Mouse (Mus musculus) v-Abl transformed pro-B cells (cell line): ENCODE data around the gene E2f3.

ENCODE experiments used
- in situ Hi-C, 2 experiments: fragments of 400-800 bp; cut with MboI; formaldehyde crosslinking; loops; one replicate each; pipeline ENCODE4 v1.15.1; 2025; ENCODE audit not compliant: unreplicated experiment in 2 of 2

Gene E2f3

GRCm38 (mm10) chr13:29985855-29986755 lies at the start of gene E2f3:
TSS of gene E2f3 (minus strand) at chr13:29986063.
- in situ Hi-C loops, result loop anchor here (5.0 to 25.0 kb wide), 4 partner anchors 96 to 1024 kb away; partner anchors contain the start of genes Cdkal1 (in 2 of the 2) and Sox4 (in 1 of the 2)

DNA sequence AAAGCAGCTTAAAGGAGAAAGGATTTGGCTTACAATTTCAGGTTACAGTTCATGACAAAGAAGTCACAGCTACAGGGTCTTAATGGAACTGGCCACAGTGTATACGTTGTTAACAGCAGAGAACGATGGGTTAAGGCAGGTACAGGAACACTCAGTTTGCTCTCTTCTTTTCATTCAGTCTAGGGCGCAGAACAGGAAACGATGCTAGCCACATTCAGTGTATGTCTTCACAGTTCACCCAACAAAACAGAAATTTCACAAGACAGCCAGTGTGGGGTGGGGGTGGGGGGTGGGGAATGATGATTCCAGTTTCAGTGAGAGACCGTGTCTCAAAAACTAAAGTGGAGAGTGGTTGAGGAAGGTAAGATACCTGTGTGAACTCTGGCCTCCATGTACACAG lies 48.7 kb upstream of the E2f3 start:
- in situ Hi-C loops, result no loop called here

- in situ Hi-C loops, result no loop called here
Measured at GRCm38 (mm10) chr13:30031684-30032335, 45.9 kb upstream of the E2f3 start.

DNA sequence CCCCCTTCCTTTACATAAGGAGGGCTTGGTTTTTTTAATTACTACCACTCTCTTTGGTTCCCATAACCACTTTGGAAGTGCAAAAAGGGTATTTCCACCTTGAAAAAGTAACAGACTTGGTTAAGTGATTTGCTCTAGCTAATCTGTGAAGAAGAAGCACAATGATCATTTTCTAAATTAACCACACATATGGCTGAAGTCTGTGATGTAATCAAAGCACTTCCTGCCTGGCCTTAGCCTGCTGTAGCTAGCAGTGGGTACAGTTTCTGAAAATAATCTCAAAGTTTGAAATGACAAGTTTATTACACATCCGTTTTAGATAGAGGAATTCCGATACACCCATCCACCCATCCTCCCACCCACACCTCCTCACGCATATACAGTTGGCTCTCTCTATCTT lies 42.0 kb upstream of the E2f3 start:
- in situ Hi-C loops, result no loop called here

DNA sequence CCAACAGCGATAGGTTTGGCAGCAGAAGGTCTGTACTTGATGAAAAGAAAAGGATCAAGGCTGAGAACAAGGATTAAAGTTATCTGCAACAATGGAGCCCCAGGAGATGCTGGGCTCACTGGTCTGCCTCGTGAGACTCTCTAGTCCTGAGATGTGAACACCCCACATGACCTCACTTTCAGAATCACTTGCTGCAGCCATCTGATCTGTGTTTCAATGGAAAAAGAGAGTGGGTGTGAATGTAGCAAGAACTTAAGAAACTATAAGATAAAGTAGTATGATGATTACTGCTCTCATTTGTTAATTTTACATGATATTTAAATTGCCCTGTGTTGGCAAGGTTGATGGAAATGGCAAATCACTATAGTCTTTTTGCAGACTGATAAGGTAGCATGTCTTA lies 36.6 kb upstream of the E2f3 start:
- in situ Hi-C loops, result no loop called here

DNA sequence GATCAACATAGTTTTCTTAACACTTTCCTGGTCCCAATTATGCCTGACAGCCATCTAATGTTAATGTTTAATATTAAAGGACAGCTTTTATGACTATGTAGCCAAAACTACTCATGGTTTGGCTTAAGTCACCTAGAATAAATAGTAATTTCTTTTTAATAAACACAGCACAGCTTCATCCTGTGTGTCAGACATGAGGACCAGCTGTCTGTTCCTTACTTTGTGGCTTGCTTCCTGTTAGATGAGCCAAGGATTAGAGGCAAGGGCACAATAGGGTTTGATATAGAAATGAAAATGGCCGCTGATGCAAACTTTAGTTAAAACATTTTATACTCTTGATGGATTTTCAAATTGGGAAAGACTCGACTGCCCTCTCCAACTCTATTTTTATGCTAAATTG lies 32.7 kb upstream of the E2f3 start:
- in situ Hi-C loops, result no loop called here

DNA sequence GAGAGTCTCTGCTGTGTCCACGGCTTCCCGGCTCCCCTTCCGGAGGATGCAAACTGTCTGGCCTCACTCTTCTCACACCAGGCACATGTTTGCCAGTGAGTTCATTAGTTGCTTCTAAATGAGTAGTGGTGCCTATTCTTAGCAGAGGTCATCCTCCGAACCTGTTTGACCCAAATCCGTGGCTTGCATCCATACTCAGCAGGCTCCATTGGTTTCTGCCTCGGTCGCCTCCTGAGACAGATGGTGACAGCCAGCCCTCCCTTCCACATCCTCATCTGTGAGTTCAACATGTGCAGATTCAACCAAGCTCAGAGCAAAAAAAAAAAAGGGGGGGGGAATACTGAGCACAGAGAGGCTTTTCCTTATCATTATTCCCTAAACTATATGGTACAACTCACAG lies 31.7 kb upstream of the E2f3 start:
- in situ Hi-C loops, result no loop called here

- in situ Hi-C loops, result no loop called here
Measured at GRCm38 (mm10) chr13:30014576-30014975, 28.7 kb upstream of the E2f3 start.

GRCm38 (mm10) chr13:30012226-30012625 lies 26.4 kb upstream of the E2f3 start:
- in situ Hi-C loops, result no loop called here

DNA sequence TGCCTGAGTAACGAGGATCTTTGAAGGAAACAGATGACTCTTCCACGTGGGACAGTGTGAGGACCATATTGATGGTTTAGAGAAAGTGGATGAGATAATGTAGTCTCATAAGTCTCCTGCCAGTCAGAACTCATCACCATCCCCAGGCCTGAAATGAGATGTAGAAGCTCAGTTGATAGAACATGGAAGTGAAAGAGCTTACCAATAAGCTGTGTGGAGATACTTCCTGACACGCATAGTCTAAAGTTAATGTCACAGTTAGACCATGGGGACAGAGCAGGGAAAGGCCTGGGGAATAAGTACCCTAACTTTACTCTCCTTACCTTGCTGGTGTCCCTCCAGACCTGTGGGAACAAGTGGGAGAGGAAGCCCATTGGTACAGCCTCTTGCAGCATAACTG lies 22.9 kb upstream of the E2f3 start:
- in situ Hi-C loops, result no loop called here

DNA sequence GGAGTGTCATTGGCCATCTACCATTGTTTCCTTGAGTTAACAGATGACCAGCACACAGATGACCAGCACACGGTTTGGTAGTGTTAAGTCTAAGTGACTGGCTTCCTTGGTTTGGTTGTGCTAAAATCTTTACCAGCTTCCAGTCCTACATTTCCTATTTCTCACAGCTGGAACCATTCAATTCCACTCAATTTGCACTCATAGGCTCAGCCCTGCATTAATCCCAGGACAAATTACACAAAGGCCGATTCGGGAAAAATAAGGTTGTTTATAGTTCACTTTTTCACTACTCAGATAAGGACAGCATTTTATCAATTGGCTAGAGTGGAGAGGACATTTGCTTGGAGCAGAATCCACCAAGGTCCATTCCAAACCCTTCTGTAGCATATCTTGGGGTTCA lies 19.6 kb upstream of the E2f3 start:
- in situ Hi-C loops, result no loop called here

DNA sequence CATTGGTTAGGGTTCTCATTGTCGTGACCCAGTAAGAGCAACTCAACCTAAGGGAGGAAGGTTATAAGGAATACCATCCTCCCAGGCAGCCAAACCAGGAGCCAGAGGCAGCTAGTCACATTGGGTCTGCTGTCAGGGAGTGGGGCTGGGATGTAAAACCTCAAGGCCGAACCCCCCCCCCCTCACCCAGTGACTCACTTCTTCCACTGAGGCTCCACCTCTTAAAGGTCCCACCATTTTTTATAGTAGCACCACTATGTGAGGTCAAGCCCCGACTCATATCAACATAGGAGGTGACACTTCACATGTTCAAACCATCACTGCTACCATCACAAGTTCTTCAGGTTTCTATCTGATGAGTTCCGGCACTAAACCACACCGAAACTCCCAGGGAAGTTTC lies 19.0 kb upstream of the E2f3 start:
- in situ Hi-C loops, result loop anchor here in 1 of 2 experiments (5.0 kb wide), 1 partner anchor 77 kb away; no protein-coding TSS in a partner anchor

DNA sequence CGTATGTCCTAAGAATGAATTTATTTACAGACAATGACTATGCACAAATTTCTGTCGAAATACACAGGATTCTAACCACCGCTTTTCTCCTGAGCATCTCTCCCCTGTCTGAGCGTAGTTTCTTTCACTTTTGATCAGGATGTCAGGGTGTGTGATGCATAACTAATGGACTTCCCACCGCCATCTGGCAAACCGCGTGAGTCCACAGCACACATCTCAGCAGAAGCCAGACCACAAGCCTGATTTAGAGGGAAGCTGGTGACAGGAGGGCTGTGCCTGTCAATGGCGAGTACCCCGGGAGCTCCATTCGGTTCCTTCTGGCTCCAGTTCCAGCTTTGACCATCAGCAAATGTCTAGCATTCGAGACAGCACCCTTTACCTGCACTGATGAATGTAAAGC lies 17.3 kb upstream of the E2f3 start:
- in situ Hi-C loops, result loop anchor here in 1 of 2 experiments (5.0 kb wide), 1 partner anchor 79 kb away; no protein-coding TSS in a partner anchor

GRCm38 (mm10) chr13:30001041-30001440 lies 15.2 kb upstream of the E2f3 start:
- in situ Hi-C loops, result loop anchor here in 1 of 2 experiments (5.0 kb wide), 1 partner anchor 81 kb away; no protein-coding TSS in a partner anchor

- in situ Hi-C loops, result loop anchor here (5.0 to 25.0 kb wide), 4 partner anchors 94 to 1026 kb away; partner anchors contain the start of genes Cdkal1 (in 2 of the 2) and Sox4 (in 1 of the 2)
Measured at GRCm38 (mm10) chr13:29987956-29988355, 2.1 kb upstream of the E2f3 start.

- in situ Hi-C loops, result loop anchor here (5.0 to 25.0 kb wide), 4 partner anchors 96 to 1024 kb away; partner anchors contain the start of genes Cdkal1 (in 2 of the 2) and Sox4 (in 1 of the 2)
Measured at GRCm38 (mm10) chr13:29986756-29987120, 875 bp upstream of the E2f3 start.

DNA sequence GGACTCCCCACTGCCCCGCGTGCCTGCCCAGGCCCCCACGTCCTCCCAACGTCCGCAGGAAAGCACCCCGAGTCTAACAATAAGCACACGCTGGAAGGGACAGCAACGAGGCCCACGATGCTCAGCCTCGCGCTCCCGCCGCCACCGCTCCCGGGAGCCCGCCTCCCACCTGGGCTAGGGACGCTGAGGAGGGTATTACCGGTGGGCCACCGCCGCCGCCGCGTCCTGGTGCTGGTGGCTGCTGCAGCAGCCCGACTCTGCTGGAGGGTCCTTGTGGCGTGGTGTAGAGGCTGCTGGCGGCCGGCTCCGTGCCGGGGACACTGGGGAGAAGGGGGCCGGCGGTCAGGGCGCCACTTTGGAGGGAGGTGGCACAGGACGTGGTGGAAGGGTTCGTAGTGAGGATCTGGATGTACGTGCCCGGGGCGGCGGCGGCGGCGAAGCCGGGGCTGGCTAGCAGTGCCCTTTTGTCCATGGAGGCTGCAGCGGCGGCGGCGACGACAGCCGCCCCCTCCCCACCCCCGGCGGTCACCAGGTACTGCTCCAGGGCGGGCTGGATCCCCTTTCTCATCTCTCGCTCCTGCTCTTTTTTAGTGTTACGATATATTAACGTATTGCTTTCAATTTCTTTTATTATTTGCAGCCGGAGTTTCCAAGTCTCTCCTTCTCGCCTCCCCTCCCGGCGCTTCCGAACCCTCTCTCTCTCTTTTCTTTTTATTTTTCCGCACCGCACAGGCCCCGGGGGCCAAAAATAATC lies 585 bp downstream of the E2f3 start:
- in situ Hi-C loops, result loop anchor here (5.0 to 25.0 kb wide), 4 partner anchors 97 to 1023 kb away; partner anchors contain the start of genes Cdkal1 (in 2 of the 2) and Sox4 (in 1 of the 2)

- in situ Hi-C loops, result loop anchor here (5.0 to 25.0 kb wide), 4 partner anchors 98 to 1022 kb away; partner anchors contain the start of genes Cdkal1 (in 2 of the 2) and Sox4 (in 1 of the 2)
Measured at GRCm38 (mm10) chr13:29984286-29985100, 1.4 kb downstream of the E2f3 start.

GRCm38 (mm10) chr13:29983523-29984191 lies 2.2 kb downstream of the E2f3 start:
- in situ Hi-C loops, result loop anchor here in 1 of 2 experiments (25.0 kb wide), 2 partner anchors 246 to 1021 kb away; partner anchors contain the start of gene Sox4
